Mouse (Mus musculus): Measurements from ENCODE around the gene Incenp.
"Not testable (repeated sequence)": the region's sequence is repeated elsewhere in the genome, so short reads cannot be mapped to it uniquely, and the experiment has no call there.

The Incenp gene

DNA sequence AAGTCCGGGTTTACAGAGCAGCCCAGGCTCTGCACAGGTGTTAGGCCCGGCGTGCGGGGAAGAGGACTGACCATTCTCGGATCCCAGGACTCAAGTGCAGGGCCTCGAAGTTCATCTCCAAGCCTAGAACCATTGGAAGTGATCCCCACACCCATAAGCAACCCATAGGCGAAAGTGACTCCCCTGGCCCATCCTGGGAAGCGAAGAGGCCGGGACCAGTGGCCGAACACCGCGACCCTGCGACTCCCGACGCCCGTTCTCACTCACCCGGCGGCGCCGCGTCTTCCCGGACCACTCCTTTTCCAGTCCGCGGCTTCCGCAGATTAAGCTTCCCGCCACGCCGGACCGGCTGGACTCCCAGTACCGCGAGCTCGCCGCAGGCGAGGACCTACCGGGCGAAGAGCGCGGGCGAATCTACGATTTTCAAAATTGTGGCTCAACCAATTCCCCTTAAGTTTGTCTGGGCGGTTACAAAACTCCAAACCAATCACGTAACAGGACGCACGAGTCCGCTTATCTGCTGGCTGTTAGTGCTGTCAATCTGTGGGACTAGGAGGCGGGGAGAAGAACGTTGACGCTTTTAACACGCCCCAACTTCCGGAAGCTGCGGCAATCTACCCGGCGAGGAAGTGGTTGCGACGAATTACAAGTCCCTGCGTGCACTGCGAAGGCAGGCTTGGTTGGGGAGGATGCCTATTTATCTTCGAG, at the start of gene Incenp:
TSS of gene Incenp (minus strand) at position 480 of the 708 bp plus-strand sequence.
- DNase-seq = peak; percentile 97

GRCm38 (mm10) chr19:9946986-9947385, 47.6 kb upstream of the Incenp start:
- peak; percentile 60 for DNase-seq

- no peak for DNase-seq
These were observed 46.6 kb upstream of the Incenp start for GRCm38 (mm10) chr19:9945800-9946564.

GRCm38 (mm10) chr19:9942539-9943533, 43.5 kb upstream of the Incenp start:
- peak; percentile 38 for DNase-seq

GRCm38 (mm10) chr19:9941809-9942208, 42.5 kb upstream of the Incenp start:
- DNase-seq = no peak

DNA sequence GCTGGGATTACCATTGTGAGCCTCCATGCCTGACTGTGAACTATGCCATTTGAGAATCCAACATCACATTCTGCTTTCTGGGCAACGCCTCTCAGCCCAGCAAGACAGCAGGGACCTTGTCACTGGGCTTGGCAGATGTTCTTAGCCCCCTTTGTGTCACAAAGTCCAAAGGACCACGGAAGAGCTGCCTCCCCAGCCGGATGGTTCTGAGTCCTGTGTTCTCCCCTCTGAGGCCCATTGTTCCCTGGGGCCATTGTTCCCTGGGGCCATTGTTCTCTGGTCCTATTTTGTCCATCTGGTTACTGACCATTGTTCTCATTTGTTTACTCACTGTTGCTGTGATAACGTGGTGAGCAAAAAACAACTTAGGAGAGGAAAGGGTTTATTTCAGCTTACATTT, 41.6 kb upstream of the Incenp start:
- no peak for DNase-seq

GRCm38 (mm10) chr19:9939841-9940240, 40.5 kb upstream of the Incenp start:
- DNase-seq = no peak

DNA sequence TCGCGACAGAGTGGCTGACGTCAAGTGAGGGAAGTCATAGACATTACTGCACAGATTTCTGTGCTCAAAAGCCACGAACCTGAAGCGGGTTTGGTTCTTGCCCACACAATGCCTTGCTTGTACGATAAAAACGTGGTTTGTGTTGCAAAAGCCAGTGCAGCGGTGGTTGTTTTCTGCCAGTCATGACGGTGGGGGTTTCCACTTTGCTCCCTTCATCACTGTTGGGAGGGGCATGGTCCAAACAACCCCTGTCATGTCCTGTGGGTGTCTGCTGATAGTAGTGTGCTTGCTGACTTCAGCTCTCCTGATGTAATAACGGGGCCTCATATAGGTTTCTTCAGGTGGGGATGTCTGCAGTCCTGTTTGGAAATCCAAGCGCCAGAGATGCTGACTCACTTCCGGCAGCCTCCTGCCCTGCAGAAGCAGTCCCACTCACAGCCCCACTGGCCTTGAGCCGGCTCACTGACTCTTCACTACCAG, 39.5 kb upstream of the Incenp start:
- no peak for DNase-seq

- no peak for DNase-seq
These were observed 38.9 kb upstream of the Incenp start for GRCm38 (mm10) chr19:9938156-9938823.

- DNase-seq = no peak
These were observed 38.1 kb upstream of the Incenp start for GRCm38 (mm10) chr19:9937428-9937827.

DNA sequence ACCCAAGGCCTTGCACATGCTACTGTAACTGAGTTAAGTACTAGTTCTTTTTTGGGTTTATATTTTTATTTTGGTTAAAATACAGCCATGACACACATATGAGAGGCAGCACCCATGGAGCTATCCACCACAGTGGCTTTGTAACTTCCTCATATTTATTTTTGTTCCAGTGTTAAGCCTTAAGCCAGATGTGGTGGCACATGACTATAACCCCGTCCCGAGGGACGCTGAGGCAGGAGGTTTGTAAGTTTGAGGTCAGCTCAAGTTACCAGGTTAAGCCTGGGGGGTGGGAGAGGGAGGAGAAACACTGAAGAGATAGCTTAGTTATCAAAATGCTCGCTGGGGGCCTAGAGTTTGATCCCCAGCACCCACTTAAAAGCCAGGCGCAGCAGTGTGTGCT, 37.2 kb upstream of the Incenp start:
- DNase-seq = no peak

DNA sequence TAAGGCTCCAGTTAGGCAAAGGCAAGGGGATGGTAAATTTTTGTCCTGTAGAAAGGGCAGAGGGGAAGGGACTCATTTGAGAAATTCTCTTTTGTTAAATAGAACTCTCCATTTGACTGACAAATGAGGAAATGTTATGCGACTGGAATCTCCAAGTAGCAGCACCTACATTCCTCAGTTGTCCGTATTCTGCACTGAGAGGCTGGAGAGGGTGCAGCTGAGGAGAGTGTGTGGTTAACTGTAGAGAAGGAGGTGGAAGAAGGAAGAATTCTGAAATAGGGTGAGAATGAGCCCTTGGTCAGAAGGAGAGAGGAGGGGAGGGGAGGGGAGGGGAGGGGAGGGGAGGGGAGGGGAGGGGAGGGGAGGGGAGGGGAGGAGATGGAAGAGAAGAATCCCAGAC, 34.6 kb upstream of the Incenp start:
- no peak for DNase-seq

DNA sequence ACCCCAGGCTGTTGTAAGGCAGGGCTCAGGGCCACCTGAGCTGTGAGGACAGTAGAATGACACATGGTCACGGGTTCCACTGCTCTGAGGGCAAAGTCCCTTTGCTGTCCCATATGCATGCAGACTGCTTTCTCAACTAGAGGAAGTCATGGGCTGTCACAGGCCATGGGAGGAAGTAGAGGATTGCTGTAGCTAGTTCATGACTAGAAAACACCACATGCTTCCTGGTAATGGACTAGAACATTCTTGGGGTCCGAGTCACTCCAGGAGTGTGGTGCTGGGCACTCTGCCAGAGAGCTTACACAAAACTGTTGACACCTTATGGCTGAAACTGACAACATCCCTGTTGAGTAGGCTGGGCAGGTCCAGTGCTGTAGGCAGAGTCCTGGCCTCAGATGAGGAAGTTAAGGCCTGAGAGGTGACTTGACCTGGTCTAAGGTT, 31.8 kb upstream of the Incenp start:
- DNase-seq = not testable (repeated sequence)

DNA sequence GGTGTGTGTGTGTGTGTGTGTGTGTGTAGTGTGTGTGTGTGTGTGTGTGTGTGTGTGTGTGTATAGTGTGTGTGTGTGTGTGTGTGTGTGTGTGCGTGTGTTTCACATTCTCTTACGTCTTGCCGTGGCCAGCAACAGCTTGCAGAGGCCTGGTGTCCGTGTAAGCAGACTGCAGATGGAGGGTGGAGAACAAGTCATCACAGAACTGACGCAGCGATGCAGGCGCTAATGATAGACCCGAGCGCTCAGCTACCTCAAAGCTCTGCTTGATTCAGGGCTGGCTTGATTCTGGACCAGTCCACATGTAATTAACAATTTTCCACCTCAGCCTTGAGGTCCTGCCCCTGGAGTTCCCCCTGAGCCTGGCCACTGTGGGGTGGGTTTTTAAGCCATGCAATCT, 28.7 kb upstream of the Incenp start:
- DNase-seq = no peak

- DNase-seq = no peak
These were observed 25.5 kb upstream of the Incenp start for GRCm38 (mm10) chr19:9924769-9925272.

DNA sequence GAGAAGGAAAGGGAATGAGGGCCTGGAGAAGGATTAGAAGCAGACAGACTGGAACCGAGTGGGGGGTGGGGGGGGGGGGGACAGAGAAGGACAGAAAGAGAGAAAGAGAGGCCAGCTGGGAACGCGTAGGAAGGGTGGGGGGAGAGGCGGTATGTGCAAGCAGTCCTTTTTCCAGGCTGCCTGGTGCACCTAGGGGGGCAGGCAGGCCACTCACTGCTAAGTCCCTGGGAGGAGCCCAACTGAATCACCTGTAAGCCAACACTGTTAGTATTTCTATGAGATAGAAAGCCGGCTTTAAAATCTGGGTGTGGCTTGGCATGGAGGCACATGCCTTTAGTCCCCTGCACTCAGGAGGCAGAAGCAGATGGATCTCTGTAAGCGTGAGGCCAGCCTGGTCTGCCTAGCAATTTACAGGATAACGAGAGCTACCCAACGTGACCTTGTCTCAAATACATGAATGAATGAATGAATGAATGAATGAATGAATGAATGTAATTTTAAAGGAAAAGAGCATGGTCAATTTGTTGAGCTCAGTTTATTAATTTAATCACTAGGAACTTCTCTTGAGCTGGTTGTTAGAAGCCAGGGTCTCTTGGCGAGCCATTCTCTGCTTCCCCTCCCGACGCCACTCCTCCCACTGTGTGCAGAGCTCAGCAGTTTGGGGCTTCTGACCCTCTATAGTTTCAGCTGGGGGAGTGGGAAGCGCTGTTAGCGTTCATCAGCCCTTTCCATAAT, 24.9 kb upstream of the Incenp start:
- DNase-seq = no peak

DNA sequence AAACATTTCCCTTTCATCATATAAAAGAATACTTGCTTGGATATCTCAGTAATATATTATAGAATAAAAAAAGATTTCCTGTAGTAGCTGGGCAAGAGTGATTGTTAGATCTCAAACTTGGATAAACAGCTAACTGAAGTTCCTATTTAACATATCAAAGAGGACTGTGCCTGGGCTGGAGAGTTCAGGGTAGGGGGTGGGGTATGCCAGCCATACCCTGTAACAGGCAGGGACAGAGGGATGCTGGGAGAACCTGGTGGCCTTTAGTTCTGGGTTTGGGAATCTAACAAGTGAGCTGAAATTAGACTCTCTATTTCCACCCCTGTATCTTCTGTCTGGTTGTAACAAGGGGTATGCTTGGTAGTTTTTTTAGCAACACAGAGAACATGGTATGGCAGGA, 23.7 kb upstream of the Incenp start:
- DNase-seq = no peak

DNA sequence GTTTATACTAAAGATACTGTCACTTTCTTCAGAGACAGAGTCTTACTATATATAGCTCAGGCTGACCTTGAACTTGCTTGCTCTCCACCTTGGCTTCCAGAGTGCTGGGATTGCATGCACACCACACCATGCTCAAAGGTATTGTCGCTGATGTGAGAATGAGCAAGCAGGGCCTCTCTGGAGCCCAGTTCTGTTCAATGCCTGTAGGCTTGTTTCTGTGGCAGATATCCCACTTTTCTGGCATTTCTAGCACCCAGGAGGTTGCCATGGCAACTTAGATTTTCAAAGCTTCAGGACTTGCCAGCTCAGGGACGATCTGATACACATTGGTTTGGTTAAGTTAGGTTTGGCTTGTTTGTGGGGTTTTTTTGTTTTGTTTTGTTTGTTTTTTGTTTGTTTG, 22.9 kb upstream of the Incenp start:
- no peak for DNase-seq

DNA sequence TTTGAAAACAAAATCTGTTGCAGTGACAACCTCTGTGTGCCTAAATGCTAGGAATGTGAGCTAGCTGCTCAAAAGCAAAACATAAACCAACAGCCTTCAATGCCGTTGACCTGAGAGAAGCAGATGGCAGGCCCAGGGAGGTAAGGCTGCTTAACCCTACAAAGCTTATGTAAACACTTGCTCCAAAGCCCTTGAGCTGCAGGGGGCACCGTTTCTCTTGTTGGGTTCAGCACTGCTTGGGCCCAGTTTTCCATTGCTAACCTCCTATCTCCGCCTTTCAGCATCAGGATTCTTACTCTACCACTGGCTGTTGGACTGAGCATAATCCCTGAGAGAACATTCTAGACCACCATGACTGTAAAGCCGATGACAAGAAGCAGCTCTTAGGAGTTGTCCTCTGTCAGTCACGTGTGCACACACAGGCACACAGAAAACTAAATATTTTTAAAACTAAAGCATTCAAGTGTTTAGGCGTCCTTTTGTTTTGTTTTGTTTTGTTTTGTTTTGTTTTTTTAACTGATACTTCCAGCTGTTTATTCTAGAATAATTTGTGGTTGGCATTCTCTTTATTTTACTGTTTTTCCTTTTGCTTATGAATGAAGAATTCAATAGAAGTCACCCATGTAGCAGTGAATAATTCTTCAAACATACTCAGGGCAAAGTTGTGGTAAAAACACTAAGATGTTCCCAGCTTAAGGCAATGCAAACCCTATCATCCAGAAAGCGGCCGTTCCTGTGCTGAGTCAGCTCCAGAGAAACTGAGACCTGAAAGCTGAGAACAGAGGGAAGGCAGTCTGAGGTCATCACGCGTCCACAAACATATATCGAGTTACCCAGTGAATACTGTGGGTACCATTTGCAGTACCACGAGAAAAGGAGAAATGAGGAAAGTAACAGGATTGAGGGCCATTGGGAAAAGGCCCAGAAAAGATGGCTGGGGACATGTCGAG, 21.8 kb upstream of the Incenp start:
- peak; percentile 83 for DNase-seq

- no peak for DNase-seq
These were observed 19.0 kb upstream of the Incenp start for GRCm38 (mm10) chr19:9918176-9918861.

Measured in lung, postnatal 10 days (tissue).